13 mouse cellular contexts compared by ENCODE assay signal in genomic region chr7:67503281-67504010, GRCm38 (mm10).
DNase-seq lines count a peak whose midpoint lies in the region; ATAC-seq lines count a peak whose summit lies in the region.
"Had no signal": no experiment of that assay in that cellular context is flagged by ENCODE, and none has a peak within 500 bp of the region (broad histone marks: within the 10 kb centered on the region; RNA-seq: fewer than 3 reads in every experiment).

No protein-coding gene starts in this region.

- no peak for ATAC-seq in CD4-positive, CD25-positive, alpha-beta regulatory T cell, adult 4 months
- ATAC-seq in heart, embryonic 12.5 days (ENCODE audit: insufficient number of reproducible peaks, low FRiP score) = no peak
- 0 out of 2 replicates have a peak, but pooled peaks have one; percentile 52 for ATAC-seq in midbrain, embryonic 13.5 days
- no peak for ATAC-seq in midbrain, embryonic 11.5 days (ENCODE audit: low FRiP score)

- H3K9ac ChIP-seq in heart, embryonic 12.5 days = no peak overlapping the region
- H3K9ac ChIP-seq in midbrain, embryonic 13.5 days (replicated peaks) = no peak overlapping the region
- H3K9ac ChIP-seq in midbrain, embryonic 11.5 days (ENCODE audit: low read length) = no peak overlapping the region
- H3K9ac ChIP-seq: limb, embryonic 15.5 days; neural tube, embryonic 15.5 days had no signal

- peak; percentile 18 for DNase-seq in CD4-positive, CD25-positive, alpha-beta regulatory T cell, adult 2 months (ENCODE audit: low read depth, low spot score)
- peak; percentile 92 for DNase-seq in heart, adult 11 months
- no peak for DNase-seq in midbrain, embryonic 11.5 days (ENCODE audit: low spot score, missing footprints)
- peak; percentile 59 to 60 for DNase-seq in thymus, postnatal 10 days (ENCODE audit: low spot score in 2 of 2)
- DNase-seq in lung, postnatal 14 days = no peak
- DNase-seq: adrenal gland, adult 8-10 months; heart, postnatal 4 days had no signal

- no peaks in the 10 kb centered on the region for H3K27me3 ChIP-seq in heart, embryonic 12.5 days (replicated peaks)
- H3K27me3 ChIP-seq in midbrain, embryonic 13.5 days = no peaks in the 10 kb centered on the region
- H3K27me3 ChIP-seq in midbrain, embryonic 11.5 days (ENCODE audit: control insufficient read depth, insufficient read depth, low read length) = no peaks in the 10 kb centered on the region
- H3K27me3 ChIP-seq: limb, embryonic 15.5 days; neural tube, embryonic 15.5 days had no signal

- 44% methylated on average over 7 of the region's 7 CpGs for WGBS in heart, embryonic 12.5 days
- whole genome bisulfite sequencing in midbrain, embryonic 13.5 days = 60% methylated on average over 7 of the region's 7 CpGs
- 76% methylated on average over 7 of the region's 7 CpGs for WGBS in midbrain, embryonic 11.5 days

- no peaks in the 10 kb centered on the region for H3K9me3 ChIP-seq in heart, embryonic 12.5 days (replicated peaks)
- H3K9me3 ChIP-seq in midbrain, embryonic 13.5 days = no peaks in the 10 kb centered on the region
- H3K9me3 ChIP-seq in midbrain, embryonic 11.5 days (ENCODE audit: control insufficient read depth, low read length) = no peaks in the 10 kb centered on the region
- H3K9me3 ChIP-seq: limb, embryonic 15.5 days; neural tube, embryonic 15.5 days had no signal

- H3K36me3 ChIP-seq in heart, embryonic 12.5 days = no peaks in the 10 kb centered on the region
- no peaks in the 10 kb centered on the region for H3K36me3 ChIP-seq in midbrain, embryonic 13.5 days
- no peaks in the 10 kb centered on the region for H3K36me3 ChIP-seq in midbrain, embryonic 11.5 days (ENCODE audit: control insufficient read depth, insufficient read depth, low read length)
- H3K36me3 ChIP-seq: limb, embryonic 15.5 days; neural tube, embryonic 15.5 days had no signal

- H3K4me2 ChIP-seq in heart, embryonic 12.5 days = no peak overlapping the region
- no peak overlapping the region for H3K4me2 ChIP-seq in midbrain, embryonic 13.5 days (replicated peaks)
- H3K4me2 ChIP-seq in midbrain, embryonic 11.5 days = no peak overlapping the region
- H3K4me2 ChIP-seq: limb, embryonic 15.5 days; neural tube, embryonic 15.5 days had no signal

- no peak overlapping the region for H3K27ac ChIP-seq in heart, embryonic 12.5 days (ENCODE audit: poor library complexity, severe bottlenecking)
- peak overlapping the region; percentile 61; the same call in 1 of the 2 replicates for H3K27ac ChIP-seq in midbrain, embryonic 13.5 days
- H3K27ac ChIP-seq in midbrain, embryonic 11.5 days (ENCODE audit: low read depth, low read length) = no peak overlapping the region
- H3K27ac ChIP-seq: limb, embryonic 15.5 days; macrophage; neural tube, embryonic 15.5 days had no signal

- H3K4me3 ChIP-seq in heart, embryonic 12.5 days = no peak overlapping the region
- H3K4me3 ChIP-seq in midbrain, embryonic 13.5 days (replicated peaks) = no peak overlapping the region
- H3K4me3 ChIP-seq in midbrain, embryonic 11.5 days (ENCODE audit: low read depth, low read length) = no peak overlapping the region
- H3K4me3 ChIP-seq: limb, embryonic 15.5 days; neural tube, embryonic 15.5 days had no signal

- H3K4me1 ChIP-seq in heart, embryonic 12.5 days (replicated peaks) = peaks cover 11% of the 10 kb centered on the region
- H3K4me1 ChIP-seq in midbrain, embryonic 13.5 days (replicated peaks) = peaks cover 13% of the 10 kb centered on the region
- H3K4me1 ChIP-seq in midbrain, embryonic 11.5 days (ENCODE audit: control insufficient read depth, insufficient read depth, low read length) = no peaks in the 10 kb centered on the region

Comparison
In these comparisons a context has a peak if more than half of its experiments do, and no peak if none do; other contexts are left out.
1. DNase-seq: peak in CD4-positive, CD25-positive, alpha-beta regulatory T cell, adult 2 months (single experiment), heart, adult 11 months (single experiment) and thymus, postnatal 10 days (2 of 2); none in midbrain, embryonic 11.5 days (single experiment) and lung, postnatal 14 days (single experiment).